Mouse (Mus musculus): ENCODE results near the gene Mta2. TPM values are rescaled to one million over a fixed set of nuclear protein-coding genes. Genes with fewer than 3 reads are reported as not detected.

The Mta2 gene
- total RNA-seq, 2 experiments from 2014 or later: 43.9 to 52.0 TPM

DNA sequence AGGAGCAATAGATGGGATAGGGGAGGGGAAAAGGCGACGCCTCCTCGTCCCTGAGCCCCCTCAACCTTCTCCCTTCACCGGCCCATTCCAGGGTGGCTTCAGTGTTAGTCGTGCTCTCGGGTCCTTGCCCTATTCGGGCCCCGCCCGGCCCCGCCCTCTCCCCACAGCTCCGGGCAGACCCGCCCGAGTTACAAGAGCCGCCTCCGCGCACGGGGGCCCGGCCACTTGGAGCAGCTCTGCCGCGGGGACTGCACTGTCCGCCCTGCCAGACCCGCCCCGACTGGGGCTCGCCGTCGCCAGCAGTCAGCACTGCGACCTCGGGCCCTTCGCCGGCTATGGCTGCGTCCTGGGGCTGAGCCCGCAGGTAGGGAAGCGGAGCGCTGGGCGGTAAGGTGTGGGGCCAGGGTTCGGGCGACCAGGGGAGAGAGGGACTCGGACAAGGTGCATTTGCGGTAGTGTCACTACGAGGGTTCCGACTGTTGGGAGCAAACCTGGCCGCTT lies 47.4 kb downstream of the Mta2 start, which contains the start of gene Ahnak:
Gene Ahnak (plus strand): TSS at position 219 of the 501 bp plus-strand sequence.
- intact Hi-C loops (cut with DNase I): no loop called here
- DNase-seq (ENCODE audit: low spot score in 2 of 2): no peak

DNA sequence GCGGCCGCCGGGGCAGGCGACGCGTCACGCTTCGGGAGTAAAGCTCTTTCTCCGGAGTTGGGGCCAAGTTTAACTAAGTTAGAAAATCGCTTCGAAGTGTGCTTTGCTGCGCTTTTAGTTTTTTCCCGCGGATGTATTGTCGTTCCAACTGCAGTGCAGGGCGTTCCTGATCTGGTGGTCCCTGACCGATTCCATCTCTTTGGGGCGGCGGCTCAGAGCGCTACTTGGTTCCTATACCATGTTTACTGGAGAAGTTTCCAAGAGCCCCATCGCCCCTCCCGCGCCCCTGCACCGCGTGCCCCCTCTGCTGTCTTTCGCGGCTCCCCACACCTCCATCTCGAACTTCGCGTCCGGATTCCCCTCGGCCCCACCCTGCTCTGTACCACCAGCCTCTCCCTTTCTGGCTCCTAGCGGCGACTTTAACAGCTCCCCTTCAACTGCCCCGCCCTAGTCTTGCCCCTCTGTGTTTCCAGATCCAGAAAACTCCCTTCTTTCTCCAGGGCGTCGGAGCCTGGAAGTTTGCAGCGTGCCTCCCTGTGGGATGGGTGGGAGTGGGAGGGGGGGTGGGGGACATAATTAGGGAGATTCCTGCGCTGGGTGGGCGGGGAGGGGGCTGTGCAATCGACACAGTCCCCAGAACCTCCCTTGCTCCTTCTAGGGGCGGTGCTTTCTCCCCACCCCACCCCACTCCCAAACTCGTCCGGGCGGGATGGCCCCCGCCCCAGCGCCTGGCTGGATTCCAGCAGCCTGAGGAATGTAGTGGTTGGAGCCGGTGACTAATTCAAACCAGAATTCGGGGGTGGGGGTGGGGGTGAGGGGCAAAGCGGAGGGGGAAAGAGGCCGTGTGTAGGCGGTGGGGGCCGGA lies 48.1 kb downstream of the Mta2 start:
- intact Hi-C loops (cut with DNase I): no loop called here
- no peak for DNase-seq (ENCODE audit: low spot score in 2 of 2)

- intact Hi-C loops (cut with DNase I): no loop called here
- DNase-seq (ENCODE audit: low spot score in 2 of 2): no peak
Measured at GRCm38 (mm10) chr19:8990432-8991102, 48.9 kb downstream of the Mta2 start.

DNA sequence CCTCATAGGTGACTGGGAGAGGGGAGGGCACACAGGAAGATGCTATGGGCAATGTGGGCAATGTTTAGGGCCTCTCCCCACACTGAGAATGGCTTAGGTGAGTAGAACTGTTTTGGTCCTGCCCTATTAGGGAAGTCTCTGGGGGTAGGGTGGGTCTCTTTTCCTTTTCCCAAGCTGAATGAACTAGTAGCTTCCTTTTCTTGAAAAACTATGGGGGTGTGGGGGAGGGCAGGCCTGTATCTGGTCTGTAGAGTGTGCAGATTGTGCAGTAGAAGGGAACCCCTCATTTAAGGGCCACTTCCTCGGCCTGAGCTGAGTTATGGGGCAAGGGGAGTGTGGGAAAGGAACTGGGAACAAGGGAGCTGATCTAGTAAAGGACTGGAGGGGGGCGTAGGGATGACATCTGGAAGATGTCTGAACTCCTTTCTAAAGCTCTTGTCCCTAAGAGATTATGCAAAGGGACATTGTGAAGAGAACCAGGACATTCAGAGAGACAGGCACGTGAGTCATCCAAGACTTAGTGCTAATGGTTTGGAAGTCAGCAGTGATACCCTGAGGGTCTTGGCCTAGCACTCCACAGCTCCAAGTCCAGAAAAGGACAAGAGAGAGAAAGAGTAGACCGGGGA lies 49.7 kb downstream of the Mta2 start:
- no peak for DNase-seq (ENCODE audit: low spot score in 2 of 2)
- intact Hi-C loops (cut with DNase I): no loop called here

DNA sequence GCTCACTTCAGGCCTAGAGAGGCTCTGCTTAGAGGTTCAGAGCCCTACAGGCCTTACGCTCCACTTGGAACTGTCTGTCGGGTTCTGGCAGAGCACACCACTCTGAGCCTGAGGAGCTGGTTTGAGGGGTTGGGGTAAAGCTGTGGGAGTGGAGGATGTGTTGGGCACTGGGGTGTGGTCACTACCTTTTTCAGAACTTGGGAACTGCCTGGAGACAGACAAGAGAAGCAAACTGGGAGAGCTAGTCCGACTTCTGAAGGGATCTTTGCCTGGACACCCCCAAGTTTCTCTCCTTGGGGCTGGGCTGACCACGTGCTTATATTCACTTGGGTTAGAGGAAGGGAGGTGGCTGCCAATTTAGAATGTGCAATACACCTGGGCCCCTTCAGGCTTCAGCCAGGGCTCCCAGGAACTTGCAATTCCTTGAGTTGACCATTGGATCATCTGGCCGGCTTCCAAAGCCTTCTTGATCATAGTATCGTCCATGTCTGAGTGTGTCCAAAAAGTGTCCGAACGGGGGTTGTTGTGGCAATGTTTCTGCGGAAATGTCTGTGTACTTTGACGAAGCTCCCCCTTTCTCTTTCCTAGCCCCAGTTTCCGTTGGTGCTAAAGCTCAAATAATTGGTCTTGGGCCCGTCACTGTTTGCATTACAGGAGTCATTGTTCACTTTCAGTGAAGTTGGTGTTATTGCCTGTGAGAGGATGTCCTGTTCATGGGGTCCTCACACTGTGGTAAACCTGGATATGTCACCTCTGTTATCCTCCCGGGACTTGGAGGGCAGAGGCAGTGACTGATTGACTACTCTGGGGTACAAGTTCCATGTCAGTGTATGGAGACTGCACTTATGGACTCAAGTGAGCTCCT lies 50.4 kb downstream of the Mta2 start:
- intact Hi-C loops (cut with DNase I): no loop called here
- DNase-seq (ENCODE audit: low spot score in 2 of 2): no peak

DNA sequence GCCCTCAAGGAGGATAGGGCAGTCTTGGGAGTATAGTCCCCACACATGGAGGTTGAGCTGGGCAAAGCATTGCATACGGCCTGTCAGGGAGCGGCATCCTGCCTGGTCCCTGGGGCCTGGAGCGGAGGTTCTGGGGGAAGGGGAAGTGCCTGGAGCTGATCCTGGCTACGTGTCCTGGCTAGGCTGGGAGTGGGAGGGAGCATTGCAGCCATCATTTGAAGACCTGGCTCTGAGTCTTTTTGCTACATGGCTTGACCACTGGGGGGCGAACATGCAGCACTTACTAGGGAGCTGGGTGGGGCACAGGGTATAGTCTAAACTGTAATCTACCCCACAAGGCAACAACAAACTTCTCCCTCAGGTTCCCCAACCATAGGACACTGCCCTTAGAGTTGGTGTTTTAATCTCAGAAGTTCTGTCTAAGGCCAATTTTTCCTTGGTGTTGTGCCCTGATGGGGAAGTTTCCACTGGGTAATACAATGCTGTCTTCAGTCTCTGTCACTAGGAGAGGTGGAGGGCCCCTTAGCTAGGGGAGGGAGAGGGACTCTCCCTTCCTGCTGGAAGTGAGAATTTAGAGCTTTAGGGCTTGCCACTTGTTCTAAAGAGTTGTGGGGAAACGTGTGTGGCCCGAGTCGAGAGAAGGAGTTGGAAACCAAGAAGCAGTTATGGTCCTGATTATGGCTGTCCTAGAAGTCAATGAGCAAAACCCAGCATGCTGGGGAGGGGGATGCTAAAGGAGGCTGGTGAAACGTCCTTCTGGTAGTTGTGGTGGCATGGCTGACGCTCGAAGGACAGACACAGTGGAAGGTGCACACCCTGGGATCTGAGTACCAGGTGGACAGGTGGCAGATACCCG lies 51.3 kb downstream of the Mta2 start:
- peak; percentile 59 to 74 for DNase-seq (ENCODE audit: low spot score in 2 of 2)
- intact Hi-C loops (cut with DNase I): loop anchor here (1.0 kb wide), 1 partner anchor 89 kb away; no protein-coding TSS in a partner anchor

GRCm38 (mm10) chr19:8993625-8993912 lies 51.9 kb downstream of the Mta2 start:
- no peak for DNase-seq (ENCODE audit: low spot score in 2 of 2)

GRCm38 (mm10) chr19:8994813-8995607 lies 53.3 kb downstream of the Mta2 start:
- no peak for DNase-seq (ENCODE audit: low spot score in 2 of 2)
- intact Hi-C loops (cut with DNase I): no loop called here

More at GRCm38 (mm10) chr19:8993625-8993912, 51.9 kb downstream of the Mta2 start:
- intact Hi-C loops (cut with DNase I): loop anchor here (1.0 kb wide), 1 partner anchor 89 kb away; no protein-coding TSS in a partner anchor

GRCm38 (mm10) chr19:8996601-8997000 lies 54.9 kb downstream of the Mta2 start:
- intact Hi-C loops (cut with DNase I): no loop called here
- DNase-seq (ENCODE audit: low spot score in 2 of 2): no peak

DNA sequence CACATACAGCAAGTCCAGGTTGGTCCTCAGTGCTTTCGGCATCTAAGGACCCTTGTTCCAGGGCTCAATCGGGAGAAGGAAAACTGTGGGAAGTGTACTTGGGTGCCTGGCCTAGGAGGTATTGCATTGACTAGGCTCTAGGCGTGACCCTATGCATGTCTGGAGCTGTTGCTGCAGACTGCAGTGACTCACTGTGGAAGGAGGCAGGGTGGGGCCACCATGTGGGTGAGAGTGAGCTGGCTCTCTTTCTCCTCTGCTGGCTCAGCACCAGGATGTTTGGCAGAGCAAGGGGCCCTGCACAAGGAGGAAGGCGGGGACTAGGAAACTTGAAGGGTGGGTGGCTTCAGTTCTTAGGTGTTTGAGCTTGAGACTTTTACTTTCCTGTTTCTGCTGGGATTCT lies 55.9 kb downstream of the Mta2 start:
- intact Hi-C loops (cut with DNase I): no loop called here
- peak; percentile 67 to 76 for DNase-seq (ENCODE audit: low spot score in 2 of 2)

- DNase-seq (ENCODE audit: low spot score in 2 of 2): no peak
- intact Hi-C loops (cut with DNase I): no loop called here
Measured at GRCm38 (mm10) chr19:8998546-8998945, 56.9 kb downstream of the Mta2 start.

DNA sequence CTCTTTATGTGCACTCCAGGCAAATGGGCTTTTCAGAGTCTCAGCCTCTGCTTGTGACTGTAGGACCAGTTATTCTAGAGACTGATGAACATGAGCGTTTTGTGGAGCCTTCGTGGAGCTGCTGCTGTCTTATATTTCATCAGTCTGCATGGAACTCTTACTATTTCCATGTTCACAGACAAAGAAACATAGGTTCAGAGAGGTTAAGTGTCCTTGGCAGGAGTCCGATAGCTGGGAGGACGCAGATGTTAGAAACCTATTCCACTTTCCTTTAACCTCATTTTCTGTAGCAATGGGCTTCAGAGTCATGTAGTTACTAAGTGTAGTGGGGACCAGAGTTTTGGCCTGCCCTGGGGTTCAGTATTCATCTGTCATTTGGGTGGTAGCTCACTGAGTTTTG lies 57.5 kb downstream of the Mta2 start:
- intact Hi-C loops (cut with DNase I): no loop called here
- no peak for DNase-seq (ENCODE audit: low spot score in 2 of 2)

Other genes with a start within 250 kb of the Mta2 start
- gene Slc3a2, start 218.5 kb upstream of the Mta2 start, total RNA-seq (2021): 100 to 1,000 TPM; 151 to 173 TPM
- 10 to 100 TPM; 50.8 to 55.2 TPM for gene Wdr74, start 206.0 kb upstream of the Mta2 start, total RNA-seq (2021)
- gene 1700092M07Rik, start 201.2 kb upstream of the Mta2 start, total RNA-seq (2021): 1 to 10 TPM in 1 of 2 experiments, not detected in 1; 3.4 TPM
- 10 to 100 TPM; 57.9 to 81.8 TPM for gene Stx5a, start 200.5 kb upstream of the Mta2 start, total RNA-seq (2021)
- 10 to 100 TPM; 68.5 to 99.7 TPM for gene Nxf1, start 184.8 kb upstream of the Mta2 start, total RNA-seq (2021)
- gene Tmem223, start 170.9 kb upstream of the Mta2 start, total RNA-seq (2021): 10 to 100 TPM; 68.5 to 75.9 TPM
- 10 to 100 TPM in 1 of 2 experiments, 1 to 10 TPM in 1; 8.9 to 11.0 TPM for gene Tmem179b, start 167.4 kb upstream of the Mta2 start, total RNA-seq (2021)
- 10 to 100 TPM; 12.5 to 14.4 TPM for gene Taf6l, start 155.5 kb upstream of the Mta2 start, total RNA-seq (2021)
- gene Polr2g, start 143.3 kb upstream of the Mta2 start, total RNA-seq (2021): 100 to 1,000 TPM; 102 to 107 TPM
- gene Zbtb3, start 139.3 kb upstream of the Mta2 start, total RNA-seq (2021): 1 to 10 TPM; 4.9 to 6.3 TPM
- 10 to 100 TPM; 33.1 to 33.3 TPM for gene Ttc9c, start 122.5 kb upstream of the Mta2 start, total RNA-seq (2021)
- 100 to 1,000 TPM; 110 to 118 TPM for gene Hnrnpul2, start 121.9 kb upstream of the Mta2 start, total RNA-seq (2021)
- not detected for gene AC129217.1, start 112.1 kb upstream of the Mta2 start, total RNA-seq (2021)
- gene Bscl2, start 104.4 kb upstream of the Mta2 start, total RNA-seq (2021): 100 to 1,000 TPM; 118 TPM
- 100 to 1,000 TPM; 190 to 230 TPM for gene Gng3, start 102.7 kb upstream of the Mta2 start, total RNA-seq (2021)
- gene Lrrn4cl, start 91.1 kb upstream of the Mta2 start, total RNA-seq (2021): 1 to 10 TPM; 1.3 to 1.6 TPM
- 100 to 1,000 TPM in 1 of 2 experiments, 10 to 100 TPM in 1; 92.2 to 101 TPM for gene Ubxn1, start 70.4 kb upstream of the Mta2 start, total RNA-seq (2021)
- gene Uqcc3, start 61.0 kb upstream of the Mta2 start, total RNA-seq (2021): 10 to 100 TPM; 32.1 to 39.8 TPM
- gene Lbhd1, start 58.1 kb upstream of the Mta2 start, total RNA-seq (2021): 1 to 10 TPM; 4.8 to 5.0 TPM
- gene Gm49403, start 57.9 kb upstream of the Mta2 start, total RNA-seq (2021): not detected
- gene 1810009A15Rik, start 53.0 kb upstream of the Mta2 start, total RNA-seq (2021): 10 to 100 TPM; 21.6 to 26.6 TPM
- gene Gm49416, start 52.9 kb upstream of the Mta2 start, total RNA-seq (2021): 1 to 10 TPM in 1 of 2 experiments, not detected in 1; 7.6 TPM
- 10 to 100 TPM; 22.4 to 25.3 TPM for gene Ints5, start 48.9 kb upstream of the Mta2 start, total RNA-seq (2021)
- 100 to 1,000 TPM in 1 of 2 experiments, 10 to 100 TPM in 1; 95.3 to 102 TPM for gene Ganab, start 43.8 kb upstream of the Mta2 start, total RNA-seq (2021)
- gene B3gat3, start 21.5 kb upstream of the Mta2 start, total RNA-seq (2021): 100 to 1,000 TPM; 167 to 187 TPM
- 1 to 10 TPM; 7.0 to 7.2 TPM for gene Rom1, start 12.5 kb upstream of the Mta2 start, total RNA-seq (2021)
- 10 to 100 TPM in 1 of 2 experiments, 1 to 10 TPM in 1; 9.6 to 12.6 TPM for gene Eml3, start 12.3 kb upstream of the Mta2 start, total RNA-seq (2021)
- 10 to 100 TPM; 17.5 to 21.5 TPM for gene Tut1, start 12.0 kb downstream of the Mta2 start, total RNA-seq (2021)
- 100 to 1,000 TPM; 219 to 232 TPM for gene Eef1g, start 25.2 kb downstream of the Mta2 start, total RNA-seq (2021)
- gene Ahnak, start 47.4 kb downstream of the Mta2 start, total RNA-seq (2021): 10 to 100 TPM; 16.6 to 32.1 TPM
- gene Scgb1a1, start 146.1 kb downstream of the Mta2 start, total RNA-seq (2021): not detected
- gene Asrgl1, start 193.8 kb downstream of the Mta2 start, total RNA-seq (2021): 100 to 1,000 TPM; 136 to 137 TPM